Mouse (Mus musculus) erythroblast, embryonic 14.5 days (primary cell): ENCODE data around the gene Ptprt.

Source experiments
- GATA1 ChIP-seq: IDR thresholded peaks from 2 replicates; pipeline ENCODE4 v1.6.1; 2012; ENCODE audit warnings: low read length, inconsistent platforms, mixed read lengths
- TAL1 ChIP-seq: IDR thresholded peaks from 3 replicates; pipeline ENCODE4 v1.6.1; 2012; ENCODE audit warnings: low read length, inconsistent platforms, mixed read lengths

DNA sequence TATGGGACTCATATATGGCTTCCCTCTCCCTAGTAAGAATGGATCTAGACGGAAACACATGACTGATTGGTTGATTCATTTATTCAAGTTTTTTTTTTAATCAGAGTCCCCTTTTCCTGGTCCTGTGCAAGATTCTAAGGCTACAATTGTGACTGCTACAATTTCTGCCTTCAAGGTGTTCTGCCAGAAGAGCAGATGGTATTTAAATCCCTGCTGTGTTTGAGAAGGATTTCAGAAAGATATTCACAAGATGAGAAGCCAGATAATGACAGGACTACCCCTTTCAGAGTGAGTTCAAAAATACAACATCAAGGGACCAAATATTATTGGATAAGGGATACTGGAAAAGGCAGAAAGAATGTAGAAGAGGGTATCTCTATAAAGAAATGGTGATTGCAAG lies 802.6 kb downstream of the Ptprt start:
- TF ChIP-seq GATA1 = no peak
- no peak for TF ChIP-seq TAL1
